Comparison of ENCODE assay signal across 11 mouse cellular contexts in the genomic region with DNA sequence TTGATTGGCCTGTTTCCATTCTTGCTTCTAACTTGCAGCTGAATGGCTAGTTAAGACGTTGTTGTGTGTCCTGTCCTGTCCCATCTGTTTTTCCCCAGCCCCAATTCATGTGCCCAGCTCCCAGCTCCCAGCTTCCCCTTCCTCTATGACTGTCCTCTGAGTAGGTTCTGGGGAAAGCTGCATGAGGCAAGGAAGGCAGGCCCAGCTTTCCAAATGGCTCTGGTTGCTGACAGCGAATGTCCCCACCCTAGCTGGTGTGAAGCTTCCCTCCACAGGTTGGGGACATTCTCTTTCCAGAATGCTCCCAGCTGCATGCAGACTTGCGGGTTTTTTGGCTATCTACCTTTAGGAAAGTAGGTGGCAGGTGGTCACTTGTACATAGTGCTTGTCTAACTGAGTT.
DNase-seq lines count a peak whose midpoint lies in the region; ATAC-seq and TF ChIP-seq lines count a peak whose summit lies in the region.
"Had no signal": no experiment of that assay in that cellular context is flagged by ENCODE, and none has a peak within 500 bp of the region (broad histone marks: within the 10 kb centered on the region; RNA-seq: fewer than 3 reads in every experiment).

No protein-coding gene starts in this region.

- WGBS in forebrain, embryonic 10.5 days: 86% methylated on average over 3 of the region's 3 CpGs
- 56% methylated on average over 3 of the region's 3 CpGs for WGBS in forebrain, postnatal 0 days
- 62% methylated on average over 3 of the region's 3 CpGs for WGBS in limb, embryonic 12.5 days
- 80% methylated on average over 3 of the region's 3 CpGs for WGBS in limb, embryonic 10.5 days
- WGBS in forebrain, embryonic 16.5 days: 62% methylated on average over 3 of the region's 3 CpGs
- 69% methylated on average over 3 of the region's 3 CpGs for WGBS in midbrain, embryonic 15.5 days

- H3K4me2 ChIP-seq in forebrain, postnatal 0 days (ENCODE audit: low read depth): no peak overlapping the region
- no peak overlapping the region for H3K4me2 ChIP-seq in limb, embryonic 12.5 days
- H3K4me2 ChIP-seq in forebrain, embryonic 16.5 days (ENCODE audit: low read length): no peak overlapping the region
- no peak overlapping the region for H3K4me2 ChIP-seq in midbrain, embryonic 15.5 days
- H3K4me2 ChIP-seq: liver, embryonic 12.5 days had no signal

- no peak for DNase-seq in forebrain, embryonic 10.5 days (ENCODE audit: extremely low spot score, low spot score)
- no peak for DNase-seq in forebrain, postnatal 0 days
- no peak for DNase-seq in limb, embryonic 10.5 days (ENCODE audit: low spot score)
- DNase-seq in ovary, postnatal 14 days (ENCODE audit: low spot score): no peak
- no peak for DNase-seq in right cerebral cortex, postnatal 10 days (ENCODE audit: low spot score in 2 of 2)

- H3K4me3 ChIP-seq in forebrain, embryonic 10.5 days: no peak overlapping the region
- no peak overlapping the region for H3K4me3 ChIP-seq in forebrain, postnatal 0 days (ENCODE audit: low read depth, low read length)
- no peak overlapping the region for H3K4me3 ChIP-seq in limb, embryonic 12.5 days (replicated peaks)
- no peak overlapping the region for H3K4me3 ChIP-seq in limb, embryonic 10.5 days
- H3K4me3 ChIP-seq in forebrain, embryonic 16.5 days (replicated peaks; ENCODE audit: low read length): no peak overlapping the region
- no peak overlapping the region for H3K4me3 ChIP-seq in midbrain, embryonic 15.5 days
- H3K4me3 ChIP-seq: liver, embryonic 12.5 days; megakaryocyte, embryonic 14.5 days had no signal

- H3K27ac ChIP-seq in forebrain, embryonic 10.5 days: peak overlapping the region; percentile 72
- no peak overlapping the region for H3K27ac ChIP-seq in forebrain, postnatal 0 days (ENCODE audit: low read depth, low read length)
- H3K27ac ChIP-seq in limb, embryonic 12.5 days: 0 out of 2 replicates have a peak overlapping the region, but pooled peaks have one; percentile 18
- H3K27ac ChIP-seq in limb, embryonic 10.5 days: no peak overlapping the region
- peak overlapping the region; percentile 44 for H3K27ac ChIP-seq in forebrain, embryonic 16.5 days (ENCODE audit: low read length)
- peak overlapping the region; percentile 32; the same call in 1 of the 2 replicates for H3K27ac ChIP-seq in midbrain, embryonic 15.5 days
- H3K27ac ChIP-seq: liver, embryonic 12.5 days had no signal

- peaks cover 21% of the 10 kb centered on the region for H3K36me3 ChIP-seq in forebrain, embryonic 10.5 days (replicated peaks)
- no peaks in the 10 kb centered on the region for H3K36me3 ChIP-seq in forebrain, postnatal 0 days (ENCODE audit: insufficient read depth)
- H3K36me3 ChIP-seq in limb, embryonic 12.5 days: peaks cover 13% of the 10 kb centered on the region
- peaks cover 16% of the 10 kb centered on the region for H3K36me3 ChIP-seq in limb, embryonic 10.5 days
- no peaks in the 10 kb centered on the region for H3K36me3 ChIP-seq in forebrain, embryonic 16.5 days (ENCODE audit: control insufficient read depth, insufficient read depth)
- H3K36me3 ChIP-seq in midbrain, embryonic 15.5 days (replicated peaks): no peaks in the 10 kb centered on the region
- H3K36me3 ChIP-seq: G1E; liver, embryonic 12.5 days had no signal

- no peak for TF ChIP-seq CTCF in forebrain, postnatal 0 days (IDR thresholded peaks at IDR 0.05; ENCODE audit: low read depth)

- peaks cover 80% of the 10 kb centered on the region for H3K4me1 ChIP-seq in forebrain, embryonic 10.5 days
- H3K4me1 ChIP-seq in forebrain, postnatal 0 days (ENCODE audit: insufficient read depth): peaks cover 21% of the 10 kb centered on the region
- peaks cover 54% of the 10 kb centered on the region for H3K4me1 ChIP-seq in limb, embryonic 12.5 days (replicated peaks)
- H3K4me1 ChIP-seq in limb, embryonic 10.5 days: peaks cover 75% of the 10 kb centered on the region
- peaks cover 43% of the 10 kb centered on the region for H3K4me1 ChIP-seq in forebrain, embryonic 16.5 days (replicated peaks; ENCODE audit: control insufficient read depth, insufficient read depth, low read length)
- peaks cover 45% of the 10 kb centered on the region for H3K4me1 ChIP-seq in midbrain, embryonic 15.5 days

- H3K27me3 ChIP-seq in forebrain, embryonic 10.5 days (ENCODE audit: poor library complexity, severe bottlenecking): no peaks in the 10 kb centered on the region
- H3K27me3 ChIP-seq in forebrain, postnatal 0 days (ENCODE audit: insufficient read depth, low read length): no peaks in the 10 kb centered on the region
- H3K27me3 ChIP-seq in limb, embryonic 12.5 days: no peaks in the 10 kb centered on the region
- H3K27me3 ChIP-seq in limb, embryonic 10.5 days (ENCODE audit: low read depth, poor library complexity, severe bottlenecking): no peaks in the 10 kb centered on the region
- H3K27me3 ChIP-seq in forebrain, embryonic 16.5 days (replicated peaks; ENCODE audit: control insufficient read depth, insufficient read depth, low read length): no peaks in the 10 kb centered on the region
- H3K27me3 ChIP-seq in midbrain, embryonic 15.5 days (replicated peaks): no peaks in the 10 kb centered on the region
- H3K27me3 ChIP-seq: liver, embryonic 12.5 days had no signal

- H3K9me3 ChIP-seq in forebrain, embryonic 10.5 days: no peaks in the 10 kb centered on the region
- H3K9me3 ChIP-seq in forebrain, postnatal 0 days (ENCODE audit: low read length): no peaks in the 10 kb centered on the region
- H3K9me3 ChIP-seq in limb, embryonic 12.5 days: no peaks in the 10 kb centered on the region
- no peaks in the 10 kb centered on the region for H3K9me3 ChIP-seq in limb, embryonic 10.5 days (replicated peaks)
- H3K9me3 ChIP-seq in forebrain, embryonic 16.5 days (ENCODE audit: control insufficient read depth, low read length): no peaks in the 10 kb centered on the region
- no peaks in the 10 kb centered on the region for H3K9me3 ChIP-seq in midbrain, embryonic 15.5 days
- H3K9me3 ChIP-seq: liver, embryonic 12.5 days; megakaryocyte, embryonic 14.5 days had no signal

- ATAC-seq in forebrain, postnatal 0 days: no peak
- no peak for ATAC-seq in limb, embryonic 12.5 days (ENCODE audit: insufficient number of reproducible peaks, insufficient read depth, low FRiP score, low TSS enrichment, low read depth)
- no peak for ATAC-seq in forebrain, embryonic 16.5 days
- no peak for ATAC-seq in midbrain, embryonic 15.5 days (replicated peaks)
- ATAC-seq: liver, embryonic 12.5 days had no signal

- no peak overlapping the region for H3K9ac ChIP-seq in forebrain, postnatal 0 days
- no peak overlapping the region for H3K9ac ChIP-seq in limb, embryonic 12.5 days (replicated peaks)
- no peak overlapping the region for H3K9ac ChIP-seq in forebrain, embryonic 16.5 days (replicated peaks; ENCODE audit: low read depth, low read length)
- H3K9ac ChIP-seq in midbrain, embryonic 15.5 days: no peak overlapping the region
- H3K9ac ChIP-seq: liver, embryonic 12.5 days had no signal

Comparison
In these comparisons a context has a peak if more than half of its experiments do, and no peak if none do; other contexts are left out.
1. H3K27ac ChIP-seq: peak in forebrain, embryonic 10.5 days (single experiment), limb, embryonic 12.5 days (single experiment), forebrain, embryonic 16.5 days (single experiment) and midbrain, embryonic 15.5 days (single experiment); none in forebrain, postnatal 0 days (single experiment) and limb, embryonic 10.5 days (single experiment).